Mouse (Mus musculus): ENCODE measurements around the gene Bap1. TPM values are rescaled to one million over a fixed set of nuclear protein-coding genes. Genes with fewer than 3 reads are reported as not detected.

The Bap1 gene
- polyA plus RNA-seq, 1 experiment = 106 TPM

- WGBS = 37% methylated on average over 15 of the region's 15 CpGs
- Histone ChIP-seq H3K27me3 (ENCODE audit: control insufficient read depth, insufficient read depth, low read length) (no peaks in the 10 kb centered on the region), H3K27ac (ENCODE audit: control insufficient read depth, insufficient read depth, low read length) (no peak overlapping the region), H3K4me3 (ENCODE audit: control insufficient read depth, insufficient read depth, low read length) (no peak overlapping the region), H3K36me3 (ENCODE audit: control insufficient read depth, insufficient read depth, low read length) (no peaks in the 10 kb centered on the region), H3K4me1 (replicated peaks; ENCODE audit: control insufficient read depth, insufficient read depth, low read length) (peaks cover 4% of the 10 kb centered on the region)
- DNase-seq = peak; percentile 81
- peak; percentile 62; the same call in 1 of the 2 replicates for TF ChIP-seq CTCF (IDR thresholded peaks at IDR 0.05; ENCODE audit: borderline replicate concordance, control insufficient read depth, extremely low read depth, insufficient read depth, low read length, poor library complexity)
- no peak for TF ChIP-seq POLR2A (IDR thresholded peaks at IDR 0.05; ENCODE audit: control insufficient read depth, extremely low read depth, insufficient read depth, low read length, poor library complexity)
Observed at GRCm38 (mm10) chr14:31215157-31216002, 35.9 kb upstream of the Bap1 start.

GRCm38 (mm10) chr14:31216846-31217245 lies 34.4 kb upstream of the Bap1 start, which contains the start of gene Nisch:
Gene Nisch, minus strand, starts transcription at chr14:31216946.
- H3K4me1 ChIP-seq (replicated peaks; ENCODE audit: control insufficient read depth, insufficient read depth, low read length) = peaks cover 4% of the 10 kb centered on the region
- 94% methylated on average over 2 of the region's 2 CpGs for WGBS
- no peak for DNase-seq
- no peak for TF ChIP-seq POLR2A (IDR thresholded peaks at IDR 0.05; ENCODE audit: control insufficient read depth, extremely low read depth, insufficient read depth, low read length, poor library complexity)
- TF ChIP-seq CTCF (IDR thresholded peaks at IDR 0.05; ENCODE audit: borderline replicate concordance, control insufficient read depth, extremely low read depth, insufficient read depth, low read length, poor library complexity) = no peak
- H3K27me3 ChIP-seq (ENCODE audit: control insufficient read depth, insufficient read depth, low read length) = no peaks in the 10 kb centered on the region
- H3K27ac ChIP-seq (ENCODE audit: control insufficient read depth, insufficient read depth, low read length) = no peak within 1 kb of the TSS
- no peaks in the 10 kb centered on the region for H3K36me3 ChIP-seq (ENCODE audit: control insufficient read depth, insufficient read depth, low read length)
- no peak within 1 kb of the TSS for H3K4me3 ChIP-seq (ENCODE audit: control insufficient read depth, insufficient read depth, low read length)

- Histone ChIP-seq H3K4me3 (ENCODE audit: control insufficient read depth, insufficient read depth, low read length) (no peak within 1 kb of the TSS), H3K36me3 (ENCODE audit: control insufficient read depth, insufficient read depth, low read length) (no peaks in the 10 kb centered on the region), H3K27ac (ENCODE audit: control insufficient read depth, insufficient read depth, low read length) (no peak within 1 kb of the TSS), H3K4me1 (replicated peaks; ENCODE audit: control insufficient read depth, insufficient read depth, low read length) (peaks cover 4% of the 10 kb centered on the region), H3K27me3 (ENCODE audit: control insufficient read depth, insufficient read depth, low read length) (no peaks in the 10 kb centered on the region)
- WGBS = 21% methylated on average over 11 of the region's 11 CpGs
- no peak for DNase-seq
- TF ChIP-seq POLR2A (IDR thresholded peaks at IDR 0.05; ENCODE audit: control insufficient read depth, extremely low read depth, insufficient read depth, low read length, poor library complexity) = no peak
- no peak for TF ChIP-seq CTCF (IDR thresholded peaks at IDR 0.05; ENCODE audit: borderline replicate concordance, control insufficient read depth, extremely low read depth, insufficient read depth, low read length, poor library complexity)
Observed at GRCm38 (mm10) chr14:31217666-31218065, 33.6 kb upstream of the Bap1 start, which contains the start of gene Sema3g. Gene Sema3g, plus strand, starts transcription at chr14:31217860.

GRCm38 (mm10) chr14:31226978-31227377 lies 24.3 kb upstream of the Bap1 start:
- no peak for TF ChIP-seq POLR2A (IDR thresholded peaks at IDR 0.05; ENCODE audit: control insufficient read depth, extremely low read depth, insufficient read depth, low read length, poor library complexity)
- TF ChIP-seq CTCF (IDR thresholded peaks at IDR 0.05; ENCODE audit: borderline replicate concordance, control insufficient read depth, extremely low read depth, insufficient read depth, low read length, poor library complexity) = no peak
- Histone ChIP-seq H3K4me3 (ENCODE audit: control insufficient read depth, insufficient read depth, low read length) (no peak overlapping the region), H3K27me3 (ENCODE audit: control insufficient read depth, insufficient read depth, low read length) (no peaks in the 10 kb centered on the region), H3K4me1 (replicated peaks; ENCODE audit: control insufficient read depth, insufficient read depth, low read length) (peaks cover 9% of the 10 kb centered on the region), H3K27ac (ENCODE audit: control insufficient read depth, insufficient read depth, low read length) (no peak overlapping the region), H3K36me3 (ENCODE audit: control insufficient read depth, insufficient read depth, low read length) (no peaks in the 10 kb centered on the region)
- WGBS = 68% methylated on average over 4 of the region's 4 CpGs
- no peak for DNase-seq

DNA sequence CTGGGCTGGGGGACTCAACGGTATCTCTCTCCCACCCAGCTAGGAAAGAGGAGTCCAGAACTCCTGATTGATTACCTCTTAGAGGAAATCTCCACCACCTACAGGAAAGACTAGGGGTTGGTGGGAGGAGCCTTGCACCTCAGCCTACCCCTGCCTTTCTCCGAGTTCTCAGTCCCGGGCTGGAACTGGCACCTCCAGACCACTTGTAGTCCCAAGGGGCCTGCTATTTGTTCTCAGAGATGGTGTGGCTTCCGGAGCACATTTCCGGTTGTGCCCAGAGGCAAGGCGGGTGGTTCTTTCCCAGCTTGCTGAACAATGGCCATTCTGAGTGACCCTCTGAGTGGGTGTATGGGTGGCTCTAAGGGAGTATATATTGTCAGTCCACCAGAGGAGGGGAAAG lies 23.0 kb upstream of the Bap1 start:
- no peak for TF ChIP-seq CTCF (IDR thresholded peaks at IDR 0.05; ENCODE audit: borderline replicate concordance, control insufficient read depth, extremely low read depth, insufficient read depth, low read length, poor library complexity)
- no peak for TF ChIP-seq POLR2A (IDR thresholded peaks at IDR 0.05; ENCODE audit: control insufficient read depth, extremely low read depth, insufficient read depth, low read length, poor library complexity)
- no peak overlapping the region for H3K27ac ChIP-seq (ENCODE audit: control insufficient read depth, insufficient read depth, low read length)
- no peaks in the 10 kb centered on the region for H3K36me3 ChIP-seq (ENCODE audit: control insufficient read depth, insufficient read depth, low read length)
- H3K4me1 ChIP-seq (replicated peaks; ENCODE audit: control insufficient read depth, insufficient read depth, low read length) = peaks cover 9% of the 10 kb centered on the region
- WGBS = 19% methylated on average over 6 of the region's 6 CpGs
- H3K27me3 ChIP-seq (ENCODE audit: control insufficient read depth, insufficient read depth, low read length) = no peaks in the 10 kb centered on the region
- no peak overlapping the region for H3K4me3 ChIP-seq (ENCODE audit: control insufficient read depth, insufficient read depth, low read length)
- no peak for DNase-seq

DNA sequence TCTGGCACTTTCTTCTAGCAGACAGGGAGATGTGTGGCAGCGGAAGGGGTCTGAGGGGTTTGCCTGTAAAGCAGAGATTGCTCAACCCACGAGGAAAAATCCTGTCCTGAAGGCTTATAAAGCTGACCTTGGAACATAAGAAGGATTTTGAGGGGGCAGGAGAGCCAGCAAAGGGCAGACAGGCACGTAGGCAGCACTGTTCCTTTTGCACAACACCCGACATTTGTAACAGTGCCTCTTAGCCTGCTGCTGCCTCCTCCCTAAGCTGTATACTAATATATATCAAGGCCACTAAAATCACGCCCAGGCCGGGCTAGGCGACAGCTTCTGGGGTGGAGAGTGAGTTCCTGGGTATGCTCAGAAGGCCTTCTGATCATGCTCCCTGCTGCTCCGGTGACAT lies 20.8 kb upstream of the Bap1 start:
- WGBS = 88% methylated on average over 8 of the region's 8 CpGs
- Histone ChIP-seq H3K27ac (ENCODE audit: control insufficient read depth, insufficient read depth, low read length) (no peak overlapping the region), H3K4me1 (replicated peaks; ENCODE audit: control insufficient read depth, insufficient read depth, low read length) (peaks cover 12% of the 10 kb centered on the region), H3K36me3 (ENCODE audit: control insufficient read depth, insufficient read depth, low read length) (no peaks in the 10 kb centered on the region), H3K27me3 (ENCODE audit: control insufficient read depth, insufficient read depth, low read length) (no peaks in the 10 kb centered on the region), H3K4me3 (ENCODE audit: control insufficient read depth, insufficient read depth, low read length) (no peak overlapping the region)
- no peak for DNase-seq
- no peak for TF ChIP-seq POLR2A (IDR thresholded peaks at IDR 0.05; ENCODE audit: control insufficient read depth, extremely low read depth, insufficient read depth, low read length, poor library complexity)
- TF ChIP-seq CTCF (IDR thresholded peaks at IDR 0.05; ENCODE audit: borderline replicate concordance, control insufficient read depth, extremely low read depth, insufficient read depth, low read length, poor library complexity) = no peak
